Mouse (Mus musculus) heart, embryonic 10.5 days (tissue): ENCODE data around the gene Mmp9. TPM values are rescaled to one million over a fixed set of nuclear protein-coding genes. Genes with fewer than 3 reads are reported as not detected.

Source experiments
- DNase-seq: peaks from one replicate; pipeline ENCODE4 v3.0.0-alpha.2; 2017; ENCODE audit warnings: low spot score
- H3K27ac ChIP-seq: fragments of 300-500 bp; sonication (generic); 2 replicates; pipeline ENCODE4 v1.5.1; 2016; ENCODE audit warnings: mild to moderate bottlenecking
- H3K27me3 ChIP-seq: fragments of 300-500 bp; sonication (generic); 2 replicates; pipeline ENCODE4 v1.6.1; 2016; ENCODE audit warnings: mild to moderate bottlenecking; ENCODE audit not compliant: poor library complexity, insufficient read depth, severe bottlenecking
- H3K36me3 ChIP-seq: fragments of 300-500 bp; sonication (generic); 2 replicates; pipeline ENCODE4 v1.6.1; 2016; ENCODE audit warnings: mild to moderate bottlenecking, moderate library complexity
- H3K4me1 ChIP-seq: fragments of 300-500 bp; sonication (generic); 2 replicates; pipeline ENCODE4 v1.6.1; 2016; ENCODE audit warnings: mild to moderate bottlenecking
- H3K4me3 ChIP-seq: fragments of 300-500 bp; sonication (generic); 2 replicates; pipeline ENCODE4 v1.5.1; 2016; ENCODE audit warnings: mild to moderate bottlenecking, moderate library complexity
- H3K9me3 ChIP-seq: fragments of 300-500 bp; sonication (generic); 2 replicates; pipeline ENCODE4 v1.6.1; 2016; ENCODE audit warnings: mild to moderate bottlenecking, moderate library complexity
- WGBS: fragments of 180-500 bp; shearing (Covaris S2); methylation state at CpG from one replicate; pipeline ENCODE4 v1.1.7; 2016; 5-methylcytosine and 5-hydroxymethylcytosine counted together
- polyA plus RNA-seq: library from polyadenylated mRNA; unstranded; fragments of >200 nt; fragmentation: Nextera tagmentation; extraction: Ambion mirVana; gene quantifications from 2 replicates; pipeline ENCODE4 v1.2.1, GENCODE M21; 2016

Gene Mmp9
- polyA plus RNA-seq, 1 experiment from 2014 or later = 1.1 TPM

GRCm38 (mm10) chr2:164964981-164965380 lies 24.4 kb downstream of the Mmp9 start:
- Histone ChIP-seq H3K27ac (no peak overlapping the region), H3K36me3 (no peaks in the 10 kb centered on the region), H3K4me1 (peaks cover 39% of the 10 kb centered on the region), H3K4me3 (no peak overlapping the region), H3K27me3 (peaks cover 74% of the 10 kb centered on the region), H3K9me3 (no peaks in the 10 kb centered on the region)
- 76% methylated on average over 1 of the region's 1 CpGs for WGBS
- no peak for DNase-seq

DNA sequence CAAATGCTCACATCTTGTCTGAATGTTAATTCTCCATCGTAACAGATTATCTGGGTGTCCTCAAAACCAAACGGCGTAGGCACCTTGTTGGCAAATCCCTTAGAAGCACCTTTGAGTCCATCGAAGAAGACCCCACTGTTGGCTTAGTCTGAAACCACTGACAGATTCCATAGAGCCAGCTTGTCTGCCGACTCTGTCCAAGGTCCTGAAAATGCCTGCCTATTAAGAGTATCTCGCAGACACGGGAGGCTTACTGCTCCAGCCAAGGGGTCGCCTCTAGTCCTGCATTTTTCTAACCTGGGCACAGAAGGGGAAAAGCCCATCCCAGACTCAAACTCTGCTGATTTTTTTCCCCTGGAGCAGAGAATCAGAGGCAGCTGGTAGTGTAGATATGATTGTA lies 25.8 kb downstream of the Mmp9 start:
- DNase-seq = no peak
- Histone ChIP-seq H3K27ac (no peak overlapping the region), H3K36me3 (no peaks in the 10 kb centered on the region), H3K27me3 (peaks cover 88% of the 10 kb centered on the region), H3K9me3 (no peaks in the 10 kb centered on the region), H3K4me3 (no peak overlapping the region), H3K4me1 (peaks cover 36% of the 10 kb centered on the region)
- 18% methylated on average over 8 of the region's 8 CpGs for WGBS

DNA sequence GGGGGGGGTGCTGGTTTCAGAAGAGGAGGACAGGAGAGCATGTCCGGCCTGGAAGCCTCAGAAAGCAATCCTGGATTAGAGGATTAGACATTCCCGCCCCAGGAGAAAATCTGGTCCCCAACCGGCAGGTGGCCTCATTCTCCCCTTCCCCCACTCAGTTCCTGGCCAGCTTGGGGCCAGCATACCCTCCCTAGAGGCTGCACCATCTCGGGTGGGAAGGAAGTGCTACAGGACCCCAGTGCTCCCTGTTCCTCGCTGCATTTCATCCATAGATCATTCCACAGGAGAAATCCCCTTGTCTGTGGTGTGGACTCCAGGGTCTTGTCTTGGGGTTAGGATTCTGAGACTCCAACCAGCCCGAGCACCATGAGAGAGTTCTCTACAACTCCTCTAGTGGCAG lies 26.6 kb downstream of the Mmp9 start:
- DNase-seq = no peak
- H3K36me3 ChIP-seq = no peaks in the 10 kb centered on the region
- 10% methylated on average over 6 of the region's 6 CpGs for WGBS

DNA sequence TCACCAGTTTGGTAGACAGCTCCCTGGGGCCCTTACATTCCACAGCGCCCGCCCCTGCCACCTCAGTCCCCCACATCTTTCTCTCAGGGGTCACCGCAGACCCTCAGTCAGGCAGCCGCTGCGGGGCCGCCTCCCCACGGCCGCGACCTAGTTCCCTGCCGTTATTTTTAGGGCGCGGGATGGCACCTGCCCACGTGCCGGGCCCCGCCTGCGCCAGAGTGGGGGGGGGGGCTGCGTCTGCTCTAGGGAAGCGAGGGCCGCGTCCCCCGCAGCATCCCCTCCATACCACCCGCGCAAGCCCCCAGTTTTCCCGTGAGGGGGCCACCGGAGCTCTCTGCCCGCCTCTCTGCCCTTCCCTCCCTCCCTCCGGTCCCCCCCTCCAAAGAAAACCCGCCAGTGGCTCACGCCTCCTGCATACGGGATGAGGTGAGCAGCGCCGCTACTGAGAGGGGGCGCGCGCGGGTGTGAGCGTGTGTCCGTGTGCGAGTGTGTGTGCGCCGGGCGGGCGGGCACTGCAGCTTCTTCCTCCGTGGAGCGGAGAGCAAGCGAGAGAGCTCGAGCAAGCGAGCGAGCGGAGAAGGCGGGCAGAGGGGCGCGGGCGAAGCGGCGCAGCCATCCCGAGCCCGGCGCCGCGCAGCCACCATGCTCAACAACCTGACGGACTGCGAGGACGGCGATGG lies 27.3 kb downstream of the Mmp9 start:
- Histone ChIP-seq H3K27ac (no peak overlapping the region), H3K9me3 (no peaks in the 10 kb centered on the region), H3K4me3 (peak overlapping the region; percentile 56), H3K36me3 (no peaks in the 10 kb centered on the region), H3K27me3 (peaks cover 99% of the 10 kb centered on the region), H3K4me1 (peaks cover 31% of the 10 kb centered on the region)
- 2% methylated on average over 61 of the region's 65 CpGs for WGBS
- no peak for DNase-seq

More for the DNA sequence above, 26.6 kb downstream of the Mmp9 start:
- H3K4me1 ChIP-seq = peaks cover 31% of the 10 kb centered on the region
- H3K27ac ChIP-seq = no peak overlapping the region
- H3K4me3 ChIP-seq = no peak overlapping the region
- H3K9me3 ChIP-seq = no peaks in the 10 kb centered on the region
- peaks cover 96% of the 10 kb centered on the region for H3K27me3 ChIP-seq

- 1% methylated on average over 28 of the region's 29 CpGs for WGBS
- DNase-seq = peak; percentile 89
- Histone ChIP-seq H3K27ac (no peak overlapping the region), H3K36me3 (no peaks in the 10 kb centered on the region), H3K4me3 (peak overlapping the region; percentile 56), H3K9me3 (no peaks in the 10 kb centered on the region), H3K27me3 (peaks cover 99% of the 10 kb centered on the region), H3K4me1 (peaks cover 31% of the 10 kb centered on the region)
Measured at GRCm38 (mm10) chr2:164968451-164968851, 27.9 kb downstream of the Mmp9 start.

DNA sequence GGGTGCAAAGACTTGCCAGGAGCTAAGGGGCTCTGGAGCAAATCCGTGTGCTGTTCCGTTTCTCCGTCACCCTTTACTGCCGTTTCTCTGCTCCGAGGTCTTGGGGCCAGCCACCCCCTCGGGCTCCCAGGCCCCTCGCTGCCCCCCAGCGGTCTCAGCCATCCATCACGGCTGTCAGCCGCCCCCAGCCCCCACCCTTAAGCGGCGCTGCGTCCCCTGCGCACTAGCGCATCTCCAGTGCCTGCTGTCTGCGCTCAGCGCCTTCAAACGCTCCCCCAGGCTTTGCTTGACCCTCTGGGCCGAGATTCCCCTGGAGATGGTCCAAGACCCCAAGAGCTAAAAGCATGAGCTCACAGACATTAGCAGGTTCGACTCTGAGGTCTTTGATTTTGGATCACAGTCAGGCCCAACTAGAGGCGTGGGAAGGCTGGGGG lies 28.8 kb downstream of the Mmp9 start:
- WGBS = 5% methylated on average over 21 of the region's 21 CpGs
- H3K27me3 ChIP-seq = peaks cover 98% of the 10 kb centered on the region
- H3K27ac ChIP-seq = no peak overlapping the region
- H3K9me3 ChIP-seq = no peaks in the 10 kb centered on the region
- DNase-seq = no peak
- peaks cover 31% of the 10 kb centered on the region for H3K4me1 ChIP-seq
- no peak overlapping the region for H3K4me3 ChIP-seq
- H3K36me3 ChIP-seq = no peaks in the 10 kb centered on the region

- Histone ChIP-seq H3K4me3 (peak overlapping the region; percentile 39), H3K9me3 (no peaks in the 10 kb centered on the region), H3K36me3 (no peaks in the 10 kb centered on the region), H3K4me1 (peaks cover 31% of the 10 kb centered on the region), H3K27ac (no peak overlapping the region), H3K27me3 (peaks cover 96% of the 10 kb centered on the region)
- WGBS = under 1% methylated on average over 42 of the region's 42 CpGs
- DNase-seq = no peak
Measured at GRCm38 (mm10) chr2:164970631-164971196, 30.1 kb downstream of the Mmp9 start.

DNA sequence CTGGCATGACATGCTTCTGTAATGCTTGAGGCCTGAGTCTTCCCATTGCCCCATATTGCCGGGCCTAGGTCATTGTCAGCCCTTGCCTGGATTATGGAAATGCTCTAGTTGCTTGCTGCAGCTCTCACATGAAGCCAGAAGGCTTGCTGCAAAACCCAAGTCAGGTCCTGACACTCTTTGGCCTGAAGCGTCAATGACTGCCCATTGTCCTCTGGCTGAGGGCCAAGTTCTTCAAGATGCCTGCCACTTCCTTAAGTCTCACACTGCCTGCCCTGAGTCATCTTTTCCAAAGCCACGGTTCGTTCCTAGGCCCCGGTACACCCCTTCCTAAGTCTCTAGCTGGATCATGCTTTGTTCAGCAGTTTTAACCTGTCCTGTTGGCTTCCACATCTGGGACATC lies 32.1 kb downstream of the Mmp9 start:
- Histone ChIP-seq H3K4me3 (no peak overlapping the region), H3K27me3 (peaks cover 84% of the 10 kb centered on the region), H3K9me3 (no peaks in the 10 kb centered on the region), H3K36me3 (no peaks in the 10 kb centered on the region), H3K27ac (no peak overlapping the region), H3K4me1 (peaks cover 30% of the 10 kb centered on the region)
- 56% methylated on average over 5 of the region's 5 CpGs for WGBS
- no peak for DNase-seq

DNA sequence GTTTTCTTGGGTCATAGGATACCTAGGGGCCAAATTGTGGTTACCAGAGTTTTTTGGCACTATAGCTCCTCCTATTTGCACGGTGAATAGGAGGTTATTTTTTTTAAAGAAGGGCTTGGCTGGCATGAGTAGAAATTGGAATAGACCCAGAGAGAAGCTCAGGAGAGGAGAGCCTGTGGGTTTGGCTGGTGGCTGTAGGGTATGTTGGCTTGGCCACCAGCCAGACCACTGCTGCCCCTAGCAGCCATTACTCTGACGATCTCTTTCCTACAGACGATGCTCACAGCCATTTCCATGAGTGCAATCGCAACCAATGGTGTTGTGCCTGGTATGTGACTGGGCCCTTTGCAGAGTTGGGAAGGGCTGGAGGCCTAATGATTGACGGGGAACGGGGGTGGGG lies 35.0 kb downstream of the Mmp9 start:
- Histone ChIP-seq H3K4me1 (peaks cover 7% of the 10 kb centered on the region), H3K27me3 (peaks cover 64% of the 10 kb centered on the region), H3K9me3 (no peaks in the 10 kb centered on the region), H3K27ac (no peak overlapping the region), H3K36me3 (no peaks in the 10 kb centered on the region), H3K4me3 (no peak overlapping the region)
- 76% methylated on average over 6 of the region's 6 CpGs for WGBS
- DNase-seq = no peak

- no peak overlapping the region for H3K27ac ChIP-seq
- no peaks in the 10 kb centered on the region for H3K4me1 ChIP-seq
- no peak for DNase-seq
- peaks cover 47% of the 10 kb centered on the region for H3K27me3 ChIP-seq
- H3K36me3 ChIP-seq = no peaks in the 10 kb centered on the region
- no peak overlapping the region for H3K4me3 ChIP-seq
- WGBS = 18% methylated on average over 7 of the region's 7 CpGs
- no peaks in the 10 kb centered on the region for H3K9me3 ChIP-seq
Measured at GRCm38 (mm10) chr2:164979749-164980148, 39.2 kb downstream of the Mmp9 start.

GRCm38 (mm10) chr2:164985962-164986361 lies 45.4 kb downstream of the Mmp9 start:
- Histone ChIP-seq H3K4me3 (no peak overlapping the region), H3K36me3 (no peaks in the 10 kb centered on the region), H3K9me3 (no peaks in the 10 kb centered on the region), H3K27ac (no peak overlapping the region), H3K4me1 (0 out of 2 replicates have a peak, but pooled peaks cover 3% of the 10 kb centered on the region), H3K27me3 (peaks cover 40% of the 10 kb centered on the region; the same call in 1 of the 2 replicates)
- no peak for DNase-seq
- 80% methylated on average over 6 of the region's 6 CpGs for WGBS

DNA sequence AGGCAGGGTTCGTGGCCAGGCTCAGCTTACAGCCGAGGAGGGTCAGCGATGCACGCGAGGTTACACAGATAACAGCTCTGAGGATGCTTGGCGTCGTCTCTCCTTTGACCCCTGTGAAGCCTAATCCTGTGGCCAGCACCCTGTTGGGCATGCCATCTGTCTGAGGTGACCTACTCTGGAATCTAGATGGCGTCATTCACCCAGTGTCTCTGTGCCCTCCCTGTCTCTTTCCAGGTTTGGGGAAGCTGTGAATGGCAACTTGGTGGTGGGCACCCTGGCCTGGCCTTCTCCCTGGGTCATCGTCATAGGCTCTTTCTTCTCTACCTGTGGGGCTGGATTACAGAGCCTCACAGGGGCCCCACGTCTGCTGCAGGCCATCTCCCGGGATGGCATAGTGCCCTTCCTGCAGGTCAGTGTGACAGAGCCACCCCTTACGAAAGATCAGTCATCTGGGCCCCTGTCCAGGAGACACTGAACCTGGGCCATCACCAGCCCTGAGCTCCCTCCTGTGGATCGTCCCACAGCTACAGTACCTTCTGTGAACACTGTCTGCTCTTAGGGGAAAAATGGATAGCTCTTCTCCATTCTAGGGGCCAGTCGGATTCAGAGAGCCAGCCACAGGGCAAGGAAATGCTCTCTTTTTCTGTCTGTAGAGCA lies 45.9 kb downstream of the Mmp9 start:
- no peak for DNase-seq
- 56% methylated on average over 14 of the region's 14 CpGs for WGBS
- H3K27ac ChIP-seq = no peak overlapping the region
- H3K36me3 ChIP-seq = no peaks in the 10 kb centered on the region
- no peaks in the 10 kb centered on the region for H3K9me3 ChIP-seq
- 0 out of 2 replicates have a peak, but pooled peaks cover 3% of the 10 kb centered on the region for H3K4me1 ChIP-seq
- H3K27me3 ChIP-seq = peaks cover 41% of the 10 kb centered on the region; the same call in 1 of the 2 replicates
- no peak overlapping the region for H3K4me3 ChIP-seq

- H3K9me3 ChIP-seq = no peaks in the 10 kb centered on the region
- H3K36me3 ChIP-seq = no peaks in the 10 kb centered on the region
Measured at GRCm38 (mm10) chr2:164988777-164989176, 48.2 kb downstream of the Mmp9 start.

More at GRCm38 (mm10) chr2:164988777-164989176, 48.2 kb downstream of the Mmp9 start:
- WGBS = 58% methylated on average over 13 of the region's 13 CpGs
- no peak for DNase-seq
- no peak overlapping the region for H3K4me3 ChIP-seq
- peaks cover 45% of the 10 kb centered on the region for H3K27me3 ChIP-seq
- H3K27ac ChIP-seq = no peak overlapping the region
- 0 out of 2 replicates have a peak, but pooled peaks cover 8% of the 10 kb centered on the region for H3K4me1 ChIP-seq
